Mouse (Mus musculus) layer of hippocampus, adult 18-20 months (tissue): Measurements from ENCODE around the gene Rps6kc1. TPM values are rescaled to one million over a fixed set of nuclear protein-coding genes. Genes with fewer than 3 reads are reported as not detected.

Experiments used
- total RNA-seq, 2 experiments: library from RNA; stranded (reverse); gene quantifications; 2 replicates each; pipeline ENCODE4 v1.2.3; 2021

The Rps6kc1 gene
- total RNA-seq, 2 experiments from 2014 or later: 90.7 to 94.1 TPM

Other genes starting within 250 kb of the Rps6kc1 start
- 10 to 100 TPM; 51.7 to 52.3 TPM for gene Angel2, start 13.3 kb upstream of the Rps6kc1 start, total RNA-seq
- 1 to 10 TPM; 1.4 to 1.5 TPM for gene Vash2, start 67.5 kb upstream of the Rps6kc1 start, total RNA-seq
- 10 to 100 TPM; 15.3 to 15.8 TPM for gene Flvcr1, start 114.4 kb upstream of the Rps6kc1 start, total RNA-seq
- gene Spata45, start 124.9 kb upstream of the Rps6kc1 start, total RNA-seq: not detected
- 10 to 100 TPM; 29.7 to 34.5 TPM for gene Tatdn3, start 151.2 kb upstream of the Rps6kc1 start, total RNA-seq
- under 1 TPM; 0.62 to 0.86 TPM for gene Nsl1, start 151.2 kb upstream of the Rps6kc1 start, total RNA-seq
- gene Batf3, start 186.1 kb upstream of the Rps6kc1 start, total RNA-seq: 1 to 10 TPM; 1.2 to 2.3 TPM